Mouse (Mus musculus): ENCODE measurements around the gene Dse. TPM values are rescaled to one million over a fixed set of nuclear protein-coding genes. Genes with fewer than 3 reads are reported as not detected.

Dse gene
- polyA plus RNA-seq, 1 experiment = 51.4 TPM

GRCm38 (mm10) chr10:34184956-34185355, 22.6 kb downstream of the Dse start:
- H3K4me1 ChIP-seq (ENCODE audit: control insufficient read depth, insufficient read depth, low read length) = no peaks in the 10 kb centered on the region

GRCm38 (mm10) chr10:34183731-34184130, 23.8 kb downstream of the Dse start:
- peaks cover 18% of the 10 kb centered on the region for H3K36me3 ChIP-seq (ENCODE audit: control insufficient read depth, insufficient read depth, low read length, poor library complexity, severe bottlenecking)
- H3K27me3 ChIP-seq (ENCODE audit: control insufficient read depth, insufficient read depth, low read length, poor library complexity, severe bottlenecking) = no peaks in the 10 kb centered on the region
- no peak overlapping the region for H3K9ac ChIP-seq (ENCODE audit: low read depth, poor library complexity, severe bottlenecking)
- no peaks in the 10 kb centered on the region for H3K4me1 ChIP-seq (ENCODE audit: control insufficient read depth, insufficient read depth, low read length)
- no peak for TF ChIP-seq POLR2A (IDR thresholded peaks at IDR 0.05; ENCODE audit: insufficient read depth, low read length)
- TF ChIP-seq EP300 (IDR thresholded peaks at IDR 0.05; ENCODE audit: insufficient read depth, low read depth, low read length) = no peak
- no peak for TF ChIP-seq CTCF (IDR thresholded peaks at IDR 0.05; ENCODE audit: low read depth, low read length)
- no peak overlapping the region for H3K27ac ChIP-seq (ENCODE audit: insufficient read depth, low read length)
- no peak overlapping the region for H3K4me3 ChIP-seq (ENCODE audit: low read depth, low read length)
- no peaks in the 10 kb centered on the region for H3K9me3 ChIP-seq (replicated peaks; ENCODE audit: control insufficient read depth, insufficient read depth, low read length, poor library complexity, severe bottlenecking)

More at GRCm38 (mm10) chr10:34184956-34185355, 22.6 kb downstream of the Dse start:
- Histone ChIP-seq H3K27me3 (ENCODE audit: control insufficient read depth, insufficient read depth, low read length, poor library complexity, severe bottlenecking) (no peaks in the 10 kb centered on the region), H3K36me3 (ENCODE audit: control insufficient read depth, insufficient read depth, low read length, poor library complexity, severe bottlenecking) (peaks cover 16% of the 10 kb centered on the region), H3K4me3 (ENCODE audit: low read depth, low read length) (no peak overlapping the region), H3K27ac (ENCODE audit: insufficient read depth, low read length) (no peak overlapping the region), H3K9ac (ENCODE audit: low read depth, poor library complexity, severe bottlenecking) (no peak overlapping the region), H3K9me3 (replicated peaks; ENCODE audit: control insufficient read depth, insufficient read depth, low read length, poor library complexity, severe bottlenecking) (no peaks in the 10 kb centered on the region)
- TF ChIP-seq CTCF (IDR thresholded peaks at IDR 0.05; ENCODE audit: low read depth, low read length) (no peak), POLR2A (IDR thresholded peaks at IDR 0.05; ENCODE audit: insufficient read depth, low read length) (no peak), EP300 (IDR thresholded peaks at IDR 0.05; ENCODE audit: insufficient read depth, low read depth, low read length) (no peak)

GRCm38 (mm10) chr10:34175870-34176606, 31.5 kb downstream of the Dse start:
- no peak overlapping the region for H3K4me3 ChIP-seq (ENCODE audit: low read depth, low read length)

GRCm38 (mm10) chr10:34172663-34173282, 34.7 kb downstream of the Dse start:
- H3K9ac ChIP-seq (ENCODE audit: low read depth, poor library complexity, severe bottlenecking) = no peak overlapping the region
- H3K9me3 ChIP-seq (replicated peaks; ENCODE audit: control insufficient read depth, insufficient read depth, low read length, poor library complexity, severe bottlenecking) = no peaks in the 10 kb centered on the region
- no peaks in the 10 kb centered on the region for H3K27me3 ChIP-seq (ENCODE audit: control insufficient read depth, insufficient read depth, low read length, poor library complexity, severe bottlenecking)
- no peak overlapping the region for H3K4me3 ChIP-seq (ENCODE audit: low read depth, low read length)
- no peaks in the 10 kb centered on the region for H3K4me1 ChIP-seq (ENCODE audit: control insufficient read depth, insufficient read depth, low read length)
- H3K27ac ChIP-seq (ENCODE audit: insufficient read depth, low read length) = no peak overlapping the region
- no peaks in the 10 kb centered on the region for H3K36me3 ChIP-seq (ENCODE audit: control insufficient read depth, insufficient read depth, low read length, poor library complexity, severe bottlenecking)
- no peak for TF ChIP-seq EP300 (IDR thresholded peaks at IDR 0.05; ENCODE audit: insufficient read depth, low read depth, low read length)
- no peak for TF ChIP-seq POLR2A (IDR thresholded peaks at IDR 0.05; ENCODE audit: insufficient read depth, low read length)
- no peak for TF ChIP-seq CTCF (IDR thresholded peaks at IDR 0.05; ENCODE audit: low read depth, low read length)

More at GRCm38 (mm10) chr10:34175870-34176606, 31.5 kb downstream of the Dse start:
- TF ChIP-seq EP300 (IDR thresholded peaks at IDR 0.05; ENCODE audit: insufficient read depth, low read depth, low read length) (no peak), CTCF (IDR thresholded peaks at IDR 0.05; ENCODE audit: low read depth, low read length) (no peak), POLR2A (IDR thresholded peaks at IDR 0.05; ENCODE audit: insufficient read depth, low read length) (no peak)
- Histone ChIP-seq H3K36me3 (ENCODE audit: control insufficient read depth, insufficient read depth, low read length, poor library complexity, severe bottlenecking) (peaks cover 5% of the 10 kb centered on the region; the same call in 1 of the 2 replicates), H3K4me1 (ENCODE audit: control insufficient read depth, insufficient read depth, low read length) (no peaks in the 10 kb centered on the region), H3K27me3 (ENCODE audit: control insufficient read depth, insufficient read depth, low read length, poor library complexity, severe bottlenecking) (no peaks in the 10 kb centered on the region), H3K9ac (ENCODE audit: low read depth, poor library complexity, severe bottlenecking) (no peak overlapping the region), H3K27ac (ENCODE audit: insufficient read depth, low read length) (no peak overlapping the region), H3K9me3 (replicated peaks; ENCODE audit: control insufficient read depth, insufficient read depth, low read length, poor library complexity, severe bottlenecking) (no peaks in the 10 kb centered on the region)

- Histone ChIP-seq H3K27ac (ENCODE audit: insufficient read depth, low read length) (no peak overlapping the region), H3K36me3 (ENCODE audit: control insufficient read depth, insufficient read depth, low read length, poor library complexity, severe bottlenecking) (no peaks in the 10 kb centered on the region), H3K4me1 (ENCODE audit: control insufficient read depth, insufficient read depth, low read length) (no peaks in the 10 kb centered on the region), H3K27me3 (ENCODE audit: control insufficient read depth, insufficient read depth, low read length, poor library complexity, severe bottlenecking) (no peaks in the 10 kb centered on the region), H3K9me3 (replicated peaks; ENCODE audit: control insufficient read depth, insufficient read depth, low read length, poor library complexity, severe bottlenecking) (no peaks in the 10 kb centered on the region), H3K4me3 (ENCODE audit: low read depth, low read length) (no peak overlapping the region), H3K9ac (ENCODE audit: low read depth, poor library complexity, severe bottlenecking) (no peak overlapping the region)
- TF ChIP-seq EP300 (IDR thresholded peaks at IDR 0.05; ENCODE audit: insufficient read depth, low read depth, low read length) (no peak), POLR2A (IDR thresholded peaks at IDR 0.05; ENCODE audit: insufficient read depth, low read length) (no peak), CTCF (IDR thresholded peaks at IDR 0.05; ENCODE audit: low read depth, low read length) (no peak)
Observed at GRCm38 (mm10) chr10:34171660-34172059, 35.9 kb downstream of the Dse start.

- Histone ChIP-seq H3K27me3 (ENCODE audit: control insufficient read depth, insufficient read depth, low read length, poor library complexity, severe bottlenecking) (no peaks in the 10 kb centered on the region), H3K4me1 (ENCODE audit: control insufficient read depth, insufficient read depth, low read length) (no peaks in the 10 kb centered on the region), H3K9me3 (replicated peaks; ENCODE audit: control insufficient read depth, insufficient read depth, low read length, poor library complexity, severe bottlenecking) (no peaks in the 10 kb centered on the region), H3K27ac (ENCODE audit: insufficient read depth, low read length) (no peak overlapping the region), H3K4me3 (ENCODE audit: low read depth, low read length) (no peak overlapping the region), H3K9ac (ENCODE audit: low read depth, poor library complexity, severe bottlenecking) (no peak overlapping the region), H3K36me3 (ENCODE audit: control insufficient read depth, insufficient read depth, low read length, poor library complexity, severe bottlenecking) (no peaks in the 10 kb centered on the region)
- TF ChIP-seq CTCF (IDR thresholded peaks at IDR 0.05; ENCODE audit: low read depth, low read length) (no peak), EP300 (IDR thresholded peaks at IDR 0.05; ENCODE audit: insufficient read depth, low read depth, low read length) (no peak), POLR2A (IDR thresholded peaks at IDR 0.05; ENCODE audit: insufficient read depth, low read length) (no peak)
Observed at GRCm38 (mm10) chr10:34171191-34171590, 36.3 kb downstream of the Dse start.

Measured in ES-Bruce4 (cell line).